ENCODE assay signal across 10 mouse cellular contexts in genomic region chr4:62822568-62822967, GRCm38 (mm10).
A peak's percentile ranks its signal among the peaks of the same experiment; 100 is the strongest.
DNase-seq lines count a peak whose midpoint lies in the region; ATAC-seq and TF ChIP-seq lines count a peak whose summit lies in the region.
"Had no signal": no experiment of that assay in that cellular context is flagged by ENCODE, and none has a peak within 500 bp of the region (broad histone marks: within the 10 kb centered on the region; RNA-seq: fewer than 3 reads in every experiment).

No protein-coding gene starts in this region.

- no peak overlapping the region for H3K4me2 ChIP-seq in intestine, embryonic 14.5 days (ENCODE audit: low read length)
- H3K4me2 ChIP-seq in intestine, embryonic 15.5 days (replicated peaks): no peak overlapping the region
- H3K4me2 ChIP-seq: embryonic facial prominence, embryonic 13.5 days; midbrain, embryonic 12.5 days had no signal

- WGBS in intestine, embryonic 14.5 days: 49% methylated on average over 7 of the region's 7 CpGs
- 34% methylated on average over 7 of the region's 7 CpGs for WGBS in intestine, embryonic 15.5 days
- WGBS in olfactory bulb, adult 2 months: 17% methylated on average over 7 of the region's 7 CpGs

- peak in 1 of 3 experiments; percentile 7; a peak in 1 of 6 replicates for TF ChIP-seq CTCF in MEL (IDR thresholded peaks at IDR 0.05 in 2 of 3, conservative IDR thresholded peaks at IDR 0.05 in 1 of 3; ENCODE audit: control insufficient read depth in 1 of 3, insufficient read depth in 1 of 3, low read depth in 2 of 3, low read length in 3 of 3, poor library complexity in 1 of 3, severe bottlenecking in 1 of 3)
- peak; percentile 36; the same call in 1 of the 2 replicates for TF ChIP-seq CTCF in olfactory bulb, adult 2 months (IDR thresholded peaks at IDR 0.05; ENCODE audit: insufficient read depth, low read depth, low read length)

- TF ChIP-seq EP300 in MEL (IDR thresholded peaks at IDR 0.05; ENCODE audit: low read depth in 1 of 2, low read length in 2 of 2): no peak

- no peak overlapping the region for H3K9ac ChIP-seq in intestine, embryonic 14.5 days (ENCODE audit: low read length)
- no peak overlapping the region for H3K9ac ChIP-seq in intestine, embryonic 15.5 days
- H3K9ac ChIP-seq in MEL (ENCODE audit: control insufficient read depth, low read depth, low read length, poor library complexity, severe bottlenecking): no peak overlapping the region
- H3K9ac ChIP-seq: embryonic facial prominence, embryonic 13.5 days; midbrain, embryonic 12.5 days had no signal

- TF ChIP-seq RAD21 in MEL (IDR thresholded peaks at IDR 0.05; ENCODE audit: low read depth, low read length): no peak

- H3K36me3 ChIP-seq in intestine, embryonic 14.5 days (ENCODE audit: control insufficient read depth, insufficient read depth, low read length): no peaks in the 10 kb centered on the region
- H3K36me3 ChIP-seq in intestine, embryonic 15.5 days: no peaks in the 10 kb centered on the region
- H3K36me3 ChIP-seq in MEL (ENCODE audit: control insufficient read depth in 1 of 2, insufficient read depth in 2 of 2, low read length in 2 of 2): no peaks in the 10 kb centered on the region
- H3K36me3 ChIP-seq: embryonic facial prominence, embryonic 13.5 days; midbrain, embryonic 12.5 days had no signal

- H3K4me1 ChIP-seq in intestine, embryonic 14.5 days (replicated peaks; ENCODE audit: control insufficient read depth, insufficient read depth, low read length): no peaks in the 10 kb centered on the region
- H3K4me1 ChIP-seq in intestine, embryonic 15.5 days (replicated peaks): no peaks in the 10 kb centered on the region
- H3K4me1 ChIP-seq in MEL (ENCODE audit: control insufficient read depth in 1 of 2, insufficient read depth in 2 of 2, low read length in 2 of 2): no peaks in the 10 kb centered on the region
- H3K4me1 ChIP-seq in olfactory bulb, adult 2 months (ENCODE audit: control insufficient read depth, insufficient read depth, low read length): no peaks in the 10 kb centered on the region
- H3K4me1 ChIP-seq: midbrain, embryonic 12.5 days had no signal

- no peaks in the 10 kb centered on the region for H3K9me3 ChIP-seq in intestine, embryonic 14.5 days (ENCODE audit: control insufficient read depth, low read length)
- H3K9me3 ChIP-seq in intestine, embryonic 15.5 days: no peaks in the 10 kb centered on the region
- H3K9me3 ChIP-seq in MEL (replicated peaks; ENCODE audit: insufficient read depth, low read length): no peaks in the 10 kb centered on the region
- H3K9me3 ChIP-seq: embryonic facial prominence, embryonic 13.5 days; midbrain, embryonic 12.5 days had no signal

- DNase-seq in intestine, embryonic 14.5 days (ENCODE audit: low spot score): peak; percentile 79
- DNase-seq in MEL (ENCODE audit: low read depth, low spot score): peak; percentile 3
- peak; percentile 17 for DNase-seq in cerebellum, adult 9-11 months
- DNase-seq in heart, adult 8-10 months (ENCODE audit: low spot score): peak; percentile 41
- DNase-seq in left cerebral cortex, adult 11 months (ENCODE audit: low spot score): peak; percentile 18

- H3K79me2 ChIP-seq in MEL (ENCODE audit: control insufficient read depth, insufficient read depth, low read length, poor library complexity): no peaks in the 10 kb centered on the region

- no peak for TF ChIP-seq POLR2A in MEL (IDR thresholded peaks at IDR 0.05; ENCODE audit: control insufficient read depth in 1 of 2, insufficient read depth in 1 of 2, low read depth in 1 of 2, low read length in 2 of 2, poor library complexity in 1 of 2)
- TF ChIP-seq POLR2A in olfactory bulb, adult 2 months (IDR thresholded peaks at IDR 0.05; ENCODE audit: insufficient read depth, low read depth, low read length): no peak

- no peak overlapping the region for H3K4me3 ChIP-seq in intestine, embryonic 14.5 days (ENCODE audit: low read depth, low read length)
- H3K4me3 ChIP-seq in intestine, embryonic 15.5 days (replicated peaks): no peak overlapping the region
- no peak overlapping the region for H3K4me3 ChIP-seq in MEL (ENCODE audit: control insufficient read depth in 1 of 2, insufficient read depth in 1 of 2, low read depth in 2 of 2, low read length in 2 of 2)
- H3K4me3 ChIP-seq in olfactory bulb, adult 2 months (ENCODE audit: insufficient read depth, low read depth, low read length): no peak overlapping the region
- H3K4me3 ChIP-seq: embryonic facial prominence, embryonic 13.5 days; midbrain, embryonic 12.5 days had no signal

- H3K27me3 ChIP-seq in intestine, embryonic 14.5 days (replicated peaks; ENCODE audit: control insufficient read depth, insufficient read depth, low read length): no peaks in the 10 kb centered on the region
- H3K27me3 ChIP-seq in intestine, embryonic 15.5 days (replicated peaks): no peaks in the 10 kb centered on the region
- no peaks in the 10 kb centered on the region for H3K27me3 ChIP-seq in MEL (ENCODE audit: control insufficient read depth in 1 of 2, insufficient read depth in 2 of 2, low read length in 2 of 2)
- H3K27me3 ChIP-seq: midbrain, embryonic 12.5 days had no signal

- H3K27ac ChIP-seq in intestine, embryonic 14.5 days (ENCODE audit: low read depth): no peak overlapping the region
- no peak overlapping the region for H3K27ac ChIP-seq in intestine, embryonic 15.5 days
- H3K27ac ChIP-seq in MEL (ENCODE audit: control insufficient read depth, low read depth, low read length): no peak overlapping the region
- H3K27ac ChIP-seq in olfactory bulb, adult 2 months (ENCODE audit: insufficient read depth, low read depth, low read length): no peak overlapping the region
- H3K27ac ChIP-seq: midbrain, embryonic 12.5 days had no signal

- ATAC-seq in intestine, embryonic 14.5 days (replicated peaks; ENCODE audit: low FRiP score, low TSS enrichment, low read depth): no peak
- ATAC-seq in intestine, embryonic 15.5 days: no peak
- no peak for ATAC-seq in megakaryocyte, adult 5-6 weeks (ENCODE audit: poor library complexity, severe bottlenecking)

TF ChIP-seq in MEL, 35 proteins besides CTCF, POLR2A, EP300 and RAD21:
- no peak for TF ChIP-seq CHD1 (IDR thresholded peaks at IDR 0.05; ENCODE audit: low read depth, low read length)
- no peak for TF ChIP-seq TBP (IDR thresholded peaks at IDR 0.05; ENCODE audit: low read depth, low read length)
- no peak for TF ChIP-seq JUND (IDR thresholded peaks at IDR 0.05; ENCODE audit: low read depth, low read length)
- no peak for TF ChIP-seq POLR2AphosphoS2 (IDR thresholded peaks at IDR 0.05; ENCODE audit: low read length)
- TF ChIP-seq SMC3 (IDR thresholded peaks at IDR 0.05; ENCODE audit: low read depth, low read length): no peak
- TF ChIP-seq UBTF (IDR thresholded peaks at IDR 0.05; ENCODE audit: borderline replicate concordance, insufficient read depth, low read depth, low read length): no peak
- no peak for TF ChIP-seq TCF12 (IDR thresholded peaks at IDR 0.05; ENCODE audit: low read depth, low read length)
- TF ChIP-seq MYC (IDR thresholded peaks at IDR 0.05; ENCODE audit: low read depth, low read length): no peak
- no peak for TF ChIP-seq MXI1 (IDR thresholded peaks at IDR 0.05; ENCODE audit: low read depth, low read length)
- TF ChIP-seq HCFC1 (IDR thresholded peaks at IDR 0.05; ENCODE audit: low read depth, low read length): no peak
- no peak for TF ChIP-seq ZMIZ1 (IDR thresholded peaks at IDR 0.05; ENCODE audit: low read depth, low read length)

Comparison
In these comparisons a context has a peak if more than half of its experiments do, and no peak if none do; other contexts are left out.
1. DNase-seq: peak in every context shown above with its lines; median percentile 79 in intestine, embryonic 14.5 days; 41 in heart, adult 8-10 months; 18 in left cerebral cortex, adult 11 months; 17 in cerebellum, adult 9-11 months; 3 in MEL.